Mouse (Mus musculus): ENCODE results near the gene Platr25.
"Not testable (repeated sequence)": the region's sequence is repeated elsewhere in the genome, so short reads cannot be mapped to it uniquely, and the experiment has no call there.

Platr25 gene

GRCm38 (mm10) chr13:62760432-62761415, at the start of gene Platr25:
Gene Platr25, minus strand, starts transcription at chr13:62760709.
- peak; percentile 62 to 76 for DNase-seq

- DNase-seq: not testable (repeated sequence)
These were observed 47.5 kb upstream of the Platr25 start for GRCm38 (mm10) chr13:62807981-62808380.

GRCm38 (mm10) chr13:62786135-62786493, 25.6 kb upstream of the Platr25 start:
- not testable (repeated sequence) for DNase-seq

- DNase-seq: peak; percentile 59 to 66
These were observed 25.0 kb upstream of the Platr25 start, which contains the start of gene Gm5141 for GRCm38 (mm10) chr13:62785199-62786134. Gene Gm5141, minus strand, starts transcription at chr13:62785808.

- peak; percentile 32 to 42 for DNase-seq
These were observed 3.3 kb upstream of the Platr25 start for GRCm38 (mm10) chr13:62763806-62764205.

DNA sequence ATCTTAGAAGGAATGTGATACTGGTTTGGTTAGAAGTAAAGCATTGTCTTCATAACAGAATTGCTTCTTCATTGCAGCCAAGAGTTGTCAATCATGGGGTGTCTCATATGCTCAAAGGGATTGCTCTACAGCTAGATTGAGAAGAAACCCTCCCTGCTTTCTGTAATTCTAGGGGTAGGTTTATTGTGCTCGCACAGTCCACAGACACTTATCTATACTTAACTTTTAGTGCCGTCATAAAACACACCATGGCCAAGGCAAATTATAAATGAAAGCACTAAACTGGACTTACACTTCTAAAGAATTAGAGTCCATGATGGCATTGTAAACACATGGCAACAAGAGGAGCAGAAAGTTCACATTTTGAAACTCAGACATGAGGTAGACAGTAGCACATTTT, 27.2 kb downstream of the Platr25 start:
- no peak for DNase-seq

- DNase-seq: not testable (repeated sequence)
These were observed 47.9 kb downstream of the Platr25 start for GRCm38 (mm10) chr13:62712611-62713010.

DNA sequence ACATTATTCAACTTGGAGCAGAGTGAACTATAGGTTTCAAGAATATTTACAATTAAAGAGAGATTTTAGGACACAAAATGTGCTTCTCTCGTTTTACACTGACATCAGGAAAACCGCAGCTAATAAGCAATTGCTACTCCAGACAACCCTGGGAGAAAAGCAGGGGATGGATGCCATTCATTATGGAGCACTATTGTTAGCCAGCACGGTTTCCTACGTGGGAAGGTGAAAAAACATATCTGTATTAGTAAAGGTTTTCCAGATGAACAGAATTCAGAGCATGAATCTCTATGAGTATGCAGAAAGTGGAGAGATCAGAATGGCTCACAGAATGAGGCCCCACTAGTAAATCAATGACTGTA, 75.2 kb downstream of the Platr25 start:
- DNase-seq: not testable (repeated sequence)

GRCm38 (mm10) chr13:62684608-62685286, 75.8 kb downstream of the Platr25 start:
- DNase-seq: peak; percentile 44 to 55

- no peak for DNase-seq
These were observed 107.2 kb downstream of the Platr25 start for GRCm38 (mm10) chr13:62653369-62653743.

GRCm38 (mm10) chr13:62652681-62653368, 107.7 kb downstream of the Platr25 start:
- peak; percentile 56 to 76 for DNase-seq

DNA sequence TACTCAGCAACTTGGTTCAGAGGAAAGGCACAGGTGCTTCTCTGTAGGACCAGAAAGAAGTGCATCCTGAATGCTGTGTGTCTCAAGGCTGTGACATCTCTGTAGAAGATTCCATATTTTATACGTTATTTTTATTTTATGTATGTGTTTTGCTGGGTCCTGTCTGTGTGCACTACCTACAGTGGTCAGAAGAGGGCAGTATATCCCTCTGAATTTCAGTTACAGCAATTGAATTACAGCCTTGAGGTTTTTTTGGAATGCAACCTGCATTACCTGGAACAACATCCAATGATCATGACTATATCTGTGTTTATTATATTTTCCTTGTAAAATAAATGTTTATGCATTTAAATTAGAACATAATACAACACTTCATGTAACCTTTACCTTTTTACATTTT, 133.4 kb downstream of the Platr25 start:
- DNase-seq: peak; percentile 4 to 12

- DNase-seq: not testable (repeated sequence)
These were observed 136.2 kb downstream of the Platr25 start for GRCm38 (mm10) chr13:62624277-62624665.

DNA sequence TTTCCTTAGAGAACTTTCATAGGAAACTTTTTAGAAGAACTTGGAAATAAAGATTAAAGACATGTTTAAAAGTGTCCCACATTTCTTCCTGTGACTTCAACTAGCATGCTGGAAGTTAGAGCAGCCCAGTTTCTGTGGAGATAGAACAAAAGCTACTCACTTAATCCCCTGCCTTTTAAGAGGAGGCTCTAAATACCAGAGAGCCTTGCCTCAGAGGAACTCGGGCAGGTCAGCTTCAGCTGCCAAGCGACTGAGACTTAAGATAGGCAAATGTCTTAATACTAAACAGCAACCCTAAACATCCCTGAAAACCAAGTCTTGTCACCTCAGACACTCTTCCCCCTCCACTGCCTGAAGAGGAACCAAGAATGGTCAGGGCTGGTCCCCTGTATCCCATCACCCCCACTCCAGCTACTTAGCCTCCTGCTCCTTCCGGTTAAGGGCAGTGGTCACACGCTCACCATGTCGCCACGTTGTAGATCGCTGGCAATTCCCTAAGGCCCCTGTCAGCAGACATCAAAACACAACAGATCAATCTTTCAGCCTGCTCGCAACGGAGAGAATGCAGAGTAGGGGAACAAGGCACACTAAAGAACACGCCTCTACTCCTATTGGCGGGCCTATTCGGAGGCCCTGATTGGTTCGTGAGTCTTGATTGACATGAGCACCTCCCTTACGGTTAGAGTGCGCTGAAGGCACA, 136.8 kb downstream of the Platr25 start, which contains the start of gene 6720489N17Rik:
TSS of gene 6720489N17Rik (minus strand) at position 606 of the 700 bp plus-strand sequence.
- peak; percentile 81 to 87 for DNase-seq

Measured in kidney, postnatal 4 days (tissue).